Mouse (Mus musculus) cortical plate, adult 2 months (tissue): ENCODE measurements around the gene Sgip1. TPM values are rescaled to one million over a fixed set of nuclear protein-coding genes. Genes with fewer than 3 reads are reported as not detected.

Experiments
- H3K27ac ChIP-seq: fragments of 200-500 bp; 2 replicates; pipeline ENCODE4 v1.5.1; 2012; ENCODE audit warnings: low read length, control low read depth, inconsistent platforms; ENCODE audit not compliant: insufficient read depth
- H3K4me1 ChIP-seq: fragments of 200-500 bp; 2 replicates; pipeline ENCODE4 v1.6.1; 2011; ENCODE audit warnings: low read length; ENCODE audit not compliant: control insufficient read depth, insufficient read depth
- H3K4me3 ChIP-seq: fragments of 200-500 bp; 2 replicates; pipeline ENCODE4 v1.5.1; 2011; ENCODE audit warnings: mild to moderate bottlenecking, low read length, control low read depth; ENCODE audit not compliant: insufficient read depth
- CTCF ChIP-seq: fragments of 200-500 bp; IDR thresholded peaks from 2 replicates; pipeline ENCODE4 v1.5.1; 2011; ENCODE audit warnings: mild to moderate bottlenecking, control low read depth, low read length; ENCODE audit not compliant: insufficient read depth; ENCODE audit errors: extremely low read depth
- POLR2A ChIP-seq: fragments of 200-500 bp; IDR thresholded peaks from 2 replicates; pipeline ENCODE4 v1.6.1; 2011; ENCODE audit warnings: mild to moderate bottlenecking, low read length, control low read depth; ENCODE audit not compliant: insufficient read depth; ENCODE audit errors: extremely low read depth
- polyA plus RNA-seq: library from polyadenylated mRNA; depleted of rRNA; stranded (reverse); fragments of >200 nt; gene quantifications from 2 replicates; pipeline ENCODE4 v1.2.3, GENCODE M21; 2012

Gene Sgip1
- polyA plus RNA-seq, 1 experiment: 67.5 TPM

DNA sequence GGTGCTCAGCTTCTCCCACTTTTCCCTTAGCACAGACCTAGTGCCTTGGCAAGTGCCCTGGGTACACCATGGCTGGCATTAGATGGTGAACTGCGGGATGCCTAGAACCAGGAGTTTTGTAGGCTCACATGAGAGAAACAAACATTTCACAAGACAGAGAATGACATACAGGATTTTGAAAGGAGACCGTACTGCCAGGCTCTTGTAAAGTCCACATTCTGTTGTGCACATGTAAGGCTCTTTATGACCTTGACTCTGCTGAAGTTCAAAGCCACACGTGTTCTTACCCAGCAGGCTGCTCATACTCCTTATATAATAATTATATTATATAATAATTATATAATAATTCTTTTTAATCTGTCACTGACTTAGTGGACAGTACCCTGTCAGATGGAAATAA is 65.9 kb downstream of the Sgip1 start:
- Histone ChIP-seq H3K27ac (no peak overlapping the region), H3K4me3 (no peak overlapping the region), H3K4me1 (peaks cover 1% of the 10 kb centered on the region)
- TF ChIP-seq POLR2A (no peak), CTCF (no peak)

DNA sequence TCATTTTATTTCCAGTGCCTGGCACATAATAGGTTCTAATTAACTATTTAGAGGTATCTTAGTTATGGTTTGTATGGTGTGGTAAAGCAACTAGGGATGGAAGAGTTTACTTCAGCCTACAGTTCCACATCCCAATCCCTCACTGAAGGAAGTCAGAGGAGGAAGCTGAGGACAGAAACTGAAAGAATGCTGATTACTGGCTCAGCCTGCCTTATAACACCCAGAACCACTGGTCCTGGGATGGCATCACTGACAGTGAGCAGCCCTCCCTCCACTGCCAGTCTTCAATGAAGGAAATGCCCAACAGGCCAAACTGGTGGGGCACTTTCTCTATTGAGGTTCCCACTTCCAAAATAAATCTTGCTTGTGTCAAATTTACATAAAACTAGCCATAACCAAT is 67.2 kb downstream of the Sgip1 start:
- no peak overlapping the region for H3K27ac ChIP-seq
- H3K4me1 ChIP-seq: no peaks in the 10 kb centered on the region
- no peak overlapping the region for H3K4me3 ChIP-seq
- no peak for TF ChIP-seq POLR2A
- no peak for TF ChIP-seq CTCF

DNA sequence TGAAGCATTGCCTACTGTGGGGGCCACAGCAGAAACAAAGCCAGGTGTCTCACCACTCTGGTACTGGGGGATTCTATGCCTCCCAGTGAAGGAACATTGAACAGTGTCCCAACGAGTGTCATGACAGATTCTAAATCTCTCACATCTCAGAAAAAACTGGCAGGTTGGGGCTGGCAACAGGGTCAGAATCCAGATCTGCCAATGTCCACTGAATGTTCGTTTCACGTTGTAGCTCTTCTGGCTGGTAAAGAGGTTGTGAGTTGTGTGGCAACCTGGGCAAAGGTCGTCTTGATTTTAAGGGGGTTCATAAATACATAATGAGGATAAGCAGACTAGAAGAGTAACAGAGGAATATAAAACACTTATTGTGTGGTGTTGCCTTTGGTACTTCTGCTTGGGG is 68.2 kb downstream of the Sgip1 start:
- Histone ChIP-seq H3K4me1 (no peaks in the 10 kb centered on the region), H3K27ac (no peak overlapping the region), H3K4me3 (no peak overlapping the region)
- TF ChIP-seq POLR2A (no peak), CTCF (no peak)

DNA sequence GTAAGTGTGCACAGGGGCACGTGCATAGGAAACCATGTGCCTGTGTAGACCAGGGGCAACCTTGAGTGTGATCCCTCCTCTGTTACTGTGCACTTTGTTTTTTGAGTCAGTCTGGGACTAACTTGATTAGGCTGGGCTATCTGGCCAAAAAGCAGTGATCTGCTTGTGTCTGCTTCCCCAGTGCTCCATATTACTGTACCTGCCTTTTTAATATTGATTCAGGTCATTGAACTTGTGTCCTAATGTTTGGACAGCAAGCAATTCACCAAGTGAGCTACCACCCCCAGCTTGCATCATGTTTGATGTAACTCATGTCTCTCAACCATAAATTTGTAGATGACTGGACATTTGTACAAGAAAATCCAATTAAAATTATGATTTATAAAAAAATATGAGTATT is 69.2 kb downstream of the Sgip1 start:
- no peak for TF ChIP-seq POLR2A
- no peak for TF ChIP-seq CTCF
- Histone ChIP-seq H3K4me1 (no peaks in the 10 kb centered on the region), H3K4me3 (no peak overlapping the region), H3K27ac (no peak overlapping the region)

DNA sequence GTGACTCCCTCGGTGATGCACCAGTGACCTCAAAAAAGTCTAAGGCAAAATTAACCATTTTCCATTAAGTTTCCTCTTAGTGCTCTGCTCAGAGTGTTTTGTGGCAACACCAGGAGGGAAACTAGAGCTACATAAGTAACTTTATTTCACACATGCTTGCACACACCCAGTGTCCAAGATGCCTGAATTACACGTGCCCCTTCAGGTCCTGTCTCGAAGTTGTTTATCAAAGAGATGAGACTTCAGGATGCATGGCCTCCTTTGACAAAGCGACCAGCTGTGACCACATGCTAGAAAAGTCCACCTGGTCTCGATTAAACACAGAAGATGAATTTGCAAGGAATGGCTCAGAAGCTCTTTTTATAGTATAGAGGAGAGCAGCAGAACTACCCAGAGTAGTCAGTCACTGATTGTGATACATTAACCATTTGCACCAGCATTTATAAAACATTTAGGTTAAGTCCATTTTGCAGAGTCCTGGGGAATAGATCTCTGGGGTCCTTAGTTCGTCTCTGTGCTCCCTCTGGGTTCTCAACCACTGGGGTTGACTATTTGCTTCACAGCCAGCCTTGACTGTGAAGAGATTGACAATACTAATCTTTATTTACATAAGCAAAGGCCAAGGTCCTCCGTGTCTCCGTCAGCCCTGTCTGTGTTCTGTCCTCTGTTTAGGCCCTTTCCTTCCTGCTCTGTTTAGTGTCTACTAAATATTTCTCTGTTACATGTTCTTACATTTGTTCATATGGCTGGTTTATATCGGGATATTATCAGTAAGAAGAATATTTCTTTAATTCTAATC is 70.1 kb downstream of the Sgip1 start:
- Histone ChIP-seq H3K4me3 (no peak overlapping the region), H3K27ac (no peak overlapping the region), H3K4me1 (no peaks in the 10 kb centered on the region)
- TF ChIP-seq POLR2A (no peak), CTCF (no peak)

DNA sequence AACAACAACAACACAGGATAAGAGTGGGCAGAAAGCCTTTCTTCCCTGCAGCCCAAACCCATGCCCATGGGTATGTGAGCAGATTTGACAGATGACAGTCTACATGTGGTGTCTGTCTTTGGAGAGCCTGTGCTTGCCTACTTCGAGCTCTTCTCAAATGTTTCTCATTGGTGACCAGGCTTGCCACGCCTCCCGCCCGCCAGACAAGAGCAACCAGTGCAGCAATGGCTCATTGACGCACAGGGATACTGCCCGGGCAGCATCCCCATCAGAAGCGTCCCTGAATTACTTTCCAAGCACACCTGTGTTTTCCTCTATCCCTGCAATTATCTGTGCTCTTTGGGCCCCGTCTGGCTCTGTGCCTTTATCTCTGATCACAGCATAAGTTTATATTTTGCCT is 72.2 kb downstream of the Sgip1 start:
- no peaks in the 10 kb centered on the region for H3K4me1 ChIP-seq
- TF ChIP-seq POLR2A: no peak
- no peak for TF ChIP-seq CTCF
- no peak overlapping the region for H3K4me3 ChIP-seq
- no peak overlapping the region for H3K27ac ChIP-seq

DNA sequence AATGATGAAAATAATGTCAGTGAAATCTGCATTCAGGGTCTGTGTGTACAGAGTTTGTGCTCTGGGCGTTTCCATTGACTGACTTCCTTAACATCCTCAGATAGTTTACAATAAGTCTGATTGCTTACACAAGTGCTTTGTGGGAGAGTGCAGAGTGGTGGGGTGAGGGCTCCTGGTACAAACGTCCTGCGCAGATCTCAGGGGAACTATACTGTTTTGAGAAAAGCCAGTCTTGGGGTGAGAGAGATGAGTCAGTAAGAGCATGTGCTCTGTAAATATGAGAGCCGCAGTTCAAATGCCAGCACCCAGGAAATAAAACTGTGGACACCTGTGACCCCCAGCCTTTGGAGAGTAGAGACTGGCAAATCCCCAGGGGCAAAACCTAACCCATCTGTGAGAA is 80.7 kb downstream of the Sgip1 start:
- H3K27ac ChIP-seq: no peak overlapping the region
- no peak overlapping the region for H3K4me3 ChIP-seq
- TF ChIP-seq CTCF (no peak), POLR2A (no peak)
- H3K4me1 ChIP-seq: peaks cover 12% of the 10 kb centered on the region

DNA sequence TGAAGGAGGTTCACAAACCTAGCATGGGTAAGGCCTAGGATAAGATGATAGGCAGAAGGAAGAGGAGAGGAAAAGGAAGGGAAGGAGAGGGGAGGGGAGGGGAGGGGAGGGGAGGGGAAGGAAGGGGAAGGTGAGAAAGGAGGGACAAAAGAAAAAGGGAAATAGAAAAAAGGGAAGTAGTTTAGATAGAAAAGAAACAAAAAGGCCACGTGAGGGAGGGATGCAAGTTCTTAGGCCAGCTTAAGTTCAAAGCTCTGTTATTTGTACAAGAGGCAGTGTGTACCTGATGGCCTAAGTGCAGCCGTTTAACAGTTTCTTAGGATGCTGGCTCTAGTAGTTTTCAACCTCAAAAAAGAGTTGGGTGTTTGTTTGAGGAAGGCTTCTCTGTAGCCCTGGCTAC is 83.4 kb downstream of the Sgip1 start:
- no peak overlapping the region for H3K27ac ChIP-seq
- H3K4me1 ChIP-seq: peaks cover 12% of the 10 kb centered on the region
- TF ChIP-seq POLR2A (no peak), CTCF (no peak)
- H3K4me3 ChIP-seq: no peak overlapping the region

DNA sequence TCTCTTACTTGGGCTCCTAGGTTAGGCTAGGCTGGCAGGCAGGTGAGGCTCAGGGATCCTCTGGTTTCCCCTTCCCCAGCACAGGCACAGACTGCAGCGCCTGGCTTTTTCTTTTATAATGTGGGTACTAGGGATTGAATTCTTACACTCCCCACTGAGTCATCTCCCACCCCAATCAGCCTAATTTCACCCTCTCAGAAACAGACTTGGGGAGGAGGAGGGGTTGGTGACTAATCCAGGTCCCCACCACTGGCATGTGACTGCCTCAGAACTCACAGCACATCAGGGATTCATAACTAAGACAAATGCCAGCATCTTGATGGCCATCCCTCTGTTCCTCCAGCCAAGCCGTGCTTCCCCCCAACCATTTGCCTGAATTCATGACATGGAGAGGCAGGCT is 85.1 kb downstream of the Sgip1 start:
- Histone ChIP-seq H3K4me1 (peaks cover 12% of the 10 kb centered on the region), H3K27ac (no peak overlapping the region), H3K4me3 (no peak overlapping the region)
- TF ChIP-seq CTCF (no peak), POLR2A (no peak)

DNA sequence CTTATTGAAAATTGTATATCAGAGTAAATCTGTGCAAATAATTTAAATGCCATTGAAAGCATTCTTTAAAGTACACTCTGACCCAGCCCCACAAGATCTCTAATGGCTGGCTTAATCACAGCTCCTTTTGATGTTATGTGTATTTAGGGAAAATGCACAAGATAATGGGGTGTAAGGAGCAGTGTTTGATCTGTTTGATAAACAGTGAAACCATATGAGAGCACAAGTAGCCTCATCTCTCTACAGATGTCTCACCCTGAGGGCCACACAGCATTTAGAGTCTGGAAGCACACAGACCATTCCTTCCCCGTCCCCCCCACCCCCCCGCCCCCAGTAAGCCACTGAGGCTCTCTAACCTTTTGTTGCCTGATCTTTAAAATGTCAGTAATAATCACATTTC is 87.4 kb downstream of the Sgip1 start:
- H3K4me3 ChIP-seq: no peak overlapping the region
- TF ChIP-seq POLR2A (no peak), CTCF (no peak)
- H3K4me1 ChIP-seq: peaks cover 7% of the 10 kb centered on the region
- no peak overlapping the region for H3K27ac ChIP-seq

DNA sequence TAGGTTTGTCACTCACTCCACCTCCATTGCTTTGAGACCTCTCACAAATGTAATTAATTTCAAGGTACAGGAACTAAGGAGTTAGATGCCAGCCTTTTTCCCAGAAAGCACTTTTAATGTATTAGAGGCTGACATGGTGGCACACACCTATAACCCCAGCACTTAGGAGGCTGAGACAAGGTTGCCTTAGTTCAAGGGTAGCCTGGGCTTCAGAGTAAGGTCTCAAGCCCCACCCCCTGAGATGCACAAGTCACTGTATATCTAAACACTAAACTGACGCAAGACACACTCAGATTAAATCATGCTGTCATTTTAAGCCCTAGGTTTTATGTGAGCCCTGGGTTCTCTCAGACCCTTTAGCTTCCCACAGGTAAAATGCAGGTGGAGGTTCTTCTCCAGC is 92.1 kb downstream of the Sgip1 start:
- Histone ChIP-seq H3K27ac (no peak overlapping the region), H3K4me1 (peaks cover 5% of the 10 kb centered on the region), H3K4me3 (no peak overlapping the region)
- no peak for TF ChIP-seq CTCF
